Mouse (Mus musculus) thymus, adult 2 months (tissue): ENCODE measurements around the gene Hist3h2ba. TPM values are rescaled to one million over a fixed set of nuclear protein-coding genes. Genes with fewer than 3 reads are reported as not detected.
A peak's percentile ranks its signal among the peaks of the same experiment; 100 is the strongest.

ENCODE experiments used
- DNase-seq: peaks from one replicate; pipeline ENCODE4 v3.0.0; 2021
- H3K27ac ChIP-seq: fragments of 200-500 bp; 2 replicates; pipeline ENCODE4 v1.5.1; 2012; ENCODE audit warnings: low read length, control low read depth; ENCODE audit not compliant: control insufficient read depth, insufficient read depth
- H3K27me3 ChIP-seq: fragments of 200-500 bp; 2 replicates; pipeline ENCODE4 v1.6.1; 2012; ENCODE audit warnings: mild to moderate bottlenecking, low read length, moderate library complexity, mixed read lengths; ENCODE audit not compliant: control insufficient read depth, insufficient read depth
- H3K36me3 ChIP-seq: fragments of 200-500 bp; 2 replicates; pipeline ENCODE4 v1.6.1; 2012; ENCODE audit warnings: mild to moderate bottlenecking, low read length, moderate library complexity; ENCODE audit not compliant: control insufficient read depth, insufficient read depth
- H3K4me1 ChIP-seq: fragments of 200-500 bp; replicated peaks from 2 replicates; pipeline ENCODE4 v1.6.1; 2012; ENCODE audit warnings: low read length; ENCODE audit not compliant: control insufficient read depth, insufficient read depth
- H3K4me3 ChIP-seq: fragments of 200-500 bp; 2 replicates; pipeline ENCODE4 v1.5.1; 2012; ENCODE audit warnings: mild to moderate bottlenecking, low read length, control low read depth, moderate library complexity; ENCODE audit not compliant: control insufficient read depth, insufficient read depth
- CTCF ChIP-seq: fragments of 200-500 bp; IDR thresholded peaks from 2 replicates; pipeline ENCODE4 v1.5.1; 2012; ENCODE audit warnings: mild to moderate bottlenecking, control low read depth, low read length, moderate library complexity, borderline replicate concordance; ENCODE audit not compliant: control insufficient read depth, poor library complexity, insufficient read depth; ENCODE audit errors: extremely low read depth
- POLR2A ChIP-seq: fragments of 200-500 bp; IDR thresholded peaks from 2 replicates; pipeline ENCODE4 v1.6.1; 2012; ENCODE audit warnings: mild to moderate bottlenecking, low read length, control low read depth, moderate library complexity; ENCODE audit not compliant: control insufficient read depth, poor library complexity, insufficient read depth; ENCODE audit errors: extremely low read depth
- WGBS: fragments of 180-500 bp; shearing (Covaris S2); methylation state at CpG from one replicate; pipeline ENCODE4 v1.1.7; 2018; 5-methylcytosine and 5-hydroxymethylcytosine counted together
- polyA plus RNA-seq: library from polyadenylated mRNA; depleted of rRNA; stranded (reverse); fragments of >200 nt; gene quantifications from 2 replicates; pipeline ENCODE4 v1.2.3, GENCODE M21; 2012

Gene Hist3h2ba
- polyA plus RNA-seq, 1 experiment, result 47.2 TPM

DNA sequence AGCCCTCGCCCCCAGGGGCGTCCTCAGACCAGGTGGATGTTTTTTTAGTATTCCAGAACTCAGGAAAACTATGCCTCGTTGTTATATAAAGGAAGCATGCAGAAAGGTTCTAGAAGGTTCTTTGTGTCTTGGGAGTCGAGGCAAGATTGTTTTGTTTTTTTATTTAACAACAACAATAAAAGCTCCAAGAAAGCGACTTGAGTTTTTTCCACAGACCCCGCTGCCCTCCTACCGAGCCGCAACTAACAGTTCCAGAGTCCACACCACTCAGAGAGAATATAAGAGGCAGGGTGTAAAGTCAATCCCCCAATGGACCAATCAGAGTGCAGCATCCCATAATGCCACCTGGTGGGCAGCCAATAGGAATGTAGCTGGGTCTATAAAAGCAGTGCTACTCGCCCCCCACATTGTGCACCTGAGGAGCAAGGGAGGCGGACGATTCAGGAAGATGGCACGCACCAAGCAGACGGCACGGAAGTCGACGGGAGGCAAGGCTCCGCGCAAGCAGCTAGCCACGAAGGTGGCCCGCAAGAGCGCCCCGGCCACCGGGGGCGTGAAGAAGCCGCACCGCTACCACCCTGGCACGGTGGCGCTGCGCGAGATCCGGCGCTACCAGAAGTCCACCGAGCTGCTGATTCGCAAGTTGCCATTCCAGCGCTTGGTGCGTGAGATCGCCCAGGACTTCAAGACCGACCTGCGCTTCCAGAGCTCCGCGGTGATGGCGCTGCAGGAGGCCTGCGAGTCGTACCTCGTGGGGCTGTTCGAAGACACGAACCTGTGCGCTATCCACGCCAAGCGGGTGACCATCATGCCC is 12.9 kb downstream of the Hist3h2ba start:
- Histone ChIP-seq H3K36me3 (no peaks in the 10 kb centered on the region; the same call in 1 of the 2 replicates), H3K4me3 (no peak overlapping the region), H3K27me3 (no peaks in the 10 kb centered on the region; the same call in 1 of the 2 replicates), H3K4me1 (peaks cover 17% of the 10 kb centered on the region), H3K27ac (no peak overlapping the region)
- no peak for DNase-seq
- 69% methylated on average over 50 of the region's 50 CpGs for WGBS
- TF ChIP-seq POLR2A (no peak), CTCF (no peak)

DNA sequence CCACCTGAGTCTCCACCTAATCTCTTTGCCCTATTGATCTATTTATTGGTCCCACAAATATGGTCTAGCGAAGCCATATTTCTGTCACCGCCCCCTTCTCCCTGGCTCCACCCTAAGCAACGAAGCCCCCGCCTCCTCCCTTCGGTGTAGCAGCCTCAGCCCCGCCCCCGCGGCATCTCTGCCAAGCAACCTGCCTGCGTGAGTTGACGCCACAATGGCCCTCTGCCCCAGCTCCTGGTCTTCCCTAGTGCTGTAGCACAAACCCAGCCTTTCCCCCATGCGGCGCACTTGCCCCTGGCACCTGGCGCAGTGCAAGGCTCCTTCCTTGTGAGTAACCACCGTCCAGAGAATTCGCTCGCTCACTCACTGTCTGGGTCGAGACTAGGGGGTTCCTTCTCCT is 14.8 kb downstream of the Hist3h2ba start:
- Histone ChIP-seq H3K27me3 (no peaks in the 10 kb centered on the region; the same call in 1 of the 2 replicates), H3K4me1 (peaks cover 4% of the 10 kb centered on the region), H3K4me3 (no peak overlapping the region), H3K27ac (no peak overlapping the region), H3K36me3 (no peaks in the 10 kb centered on the region)
- no peak for TF ChIP-seq POLR2A
- TF ChIP-seq CTCF, result no peak
- WGBS, result 54% methylated on average over 17 of the region's 17 CpGs
- DNase-seq, result peak; percentile 29

DNA sequence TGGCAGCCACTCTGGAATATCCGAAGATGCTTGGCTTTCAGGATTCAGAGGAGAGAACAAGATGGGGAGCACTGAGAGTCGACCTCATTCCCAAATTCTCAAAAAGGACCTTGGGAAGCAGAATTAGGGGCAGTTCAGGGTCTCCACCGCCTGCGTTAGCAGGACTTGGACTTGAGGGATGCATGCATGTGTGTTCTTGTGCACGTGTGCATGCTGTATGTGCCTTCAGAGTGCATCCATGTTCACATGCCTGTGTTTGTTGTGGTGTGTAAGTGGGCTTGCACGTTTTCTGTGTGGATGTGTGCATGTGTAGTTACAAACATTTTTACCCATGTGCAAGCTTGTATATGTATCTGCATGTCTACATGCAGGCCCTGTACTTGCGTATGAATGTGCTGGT is 15.5 kb downstream of the Hist3h2ba start:
- Histone ChIP-seq H3K4me1 (peaks cover 5% of the 10 kb centered on the region), H3K4me3 (no peak overlapping the region), H3K27me3 (no peaks in the 10 kb centered on the region; the same call in 1 of the 2 replicates), H3K36me3 (no peaks in the 10 kb centered on the region), H3K27ac (no peak overlapping the region)
- no peak for DNase-seq
- TF ChIP-seq POLR2A (no peak), CTCF (no peak)
- WGBS, result 92% methylated on average over 7 of the region's 7 CpGs

DNA sequence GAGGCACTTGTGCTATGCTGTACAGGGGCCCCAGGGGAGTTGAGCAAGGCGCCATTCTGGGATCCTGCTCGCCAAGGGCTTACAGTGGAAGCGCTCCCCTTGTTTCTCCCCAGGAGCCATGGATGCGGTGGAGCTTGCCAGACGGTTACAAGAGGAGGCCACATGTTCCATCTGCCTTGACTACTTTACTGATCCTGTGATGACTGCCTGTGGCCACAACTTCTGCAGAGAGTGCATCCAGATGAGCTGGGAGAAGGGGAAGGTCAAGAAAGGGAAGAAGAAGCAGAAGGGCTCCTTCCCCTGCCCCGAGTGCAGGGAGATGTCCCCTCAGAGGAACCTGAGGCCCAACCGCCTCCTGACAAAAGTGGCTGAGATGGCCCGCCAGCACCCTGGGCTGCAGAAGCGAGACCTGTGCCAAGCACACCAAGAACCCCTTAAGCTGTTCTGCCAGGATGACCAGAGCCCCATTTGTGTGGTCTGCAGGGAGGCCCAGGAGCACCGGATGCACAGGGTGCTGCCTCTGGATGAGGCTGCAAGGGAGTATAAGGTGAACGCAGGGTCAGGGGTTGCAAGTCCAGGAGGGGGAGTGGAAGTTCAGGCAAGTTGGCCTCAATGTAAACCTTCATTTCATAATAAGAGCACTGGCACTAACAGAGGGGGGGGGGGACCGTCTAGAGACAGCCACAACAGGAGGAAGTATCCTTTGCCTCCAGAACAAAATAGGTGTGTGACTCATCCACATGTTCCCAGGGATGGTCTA is 16.5 kb downstream of the Hist3h2ba start:
- Histone ChIP-seq H3K36me3 (no peaks in the 10 kb centered on the region), H3K4me1 (peaks cover 3% of the 10 kb centered on the region; the same call in 1 of the 2 replicates), H3K27ac (no peak overlapping the region), H3K4me3 (no peak overlapping the region), H3K27me3 (no peaks in the 10 kb centered on the region; the same call in 1 of the 2 replicates)
- 70% methylated on average over 12 of the region's 12 CpGs for WGBS
- TF ChIP-seq CTCF (no peak), POLR2A (no peak)
- DNase-seq, result no peak

DNA sequence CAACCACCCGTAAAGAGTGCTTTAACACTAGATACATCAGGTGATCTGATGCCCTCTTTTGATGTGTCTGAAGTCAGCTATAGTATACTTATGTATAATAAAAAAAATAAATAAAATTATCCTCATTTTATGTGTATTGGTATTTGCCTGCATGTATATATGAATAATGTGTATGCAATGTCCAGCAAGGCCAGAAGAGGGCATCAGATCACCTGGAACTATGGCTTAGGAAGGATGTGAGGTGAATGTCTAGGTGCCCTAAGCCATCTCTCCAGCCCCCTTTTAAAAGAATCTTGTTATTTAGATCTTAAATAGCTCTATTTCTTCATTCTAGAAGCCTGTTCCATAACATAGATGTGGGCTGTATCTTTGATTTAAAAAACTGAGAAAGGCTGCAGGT is 18.6 kb downstream of the Hist3h2ba start:
- Histone ChIP-seq H3K4me3 (no peak overlapping the region), H3K27ac (no peak overlapping the region), H3K36me3 (no peaks in the 10 kb centered on the region), H3K4me1 (peaks cover 3% of the 10 kb centered on the region; the same call in 1 of the 2 replicates), H3K27me3 (no peaks in the 10 kb centered on the region; the same call in 1 of the 2 replicates)
- 95% methylated on average over 1 of the region's 1 CpGs for WGBS
- peak; percentile 60 for DNase-seq
- no peak for TF ChIP-seq CTCF
- no peak for TF ChIP-seq POLR2A

DNA sequence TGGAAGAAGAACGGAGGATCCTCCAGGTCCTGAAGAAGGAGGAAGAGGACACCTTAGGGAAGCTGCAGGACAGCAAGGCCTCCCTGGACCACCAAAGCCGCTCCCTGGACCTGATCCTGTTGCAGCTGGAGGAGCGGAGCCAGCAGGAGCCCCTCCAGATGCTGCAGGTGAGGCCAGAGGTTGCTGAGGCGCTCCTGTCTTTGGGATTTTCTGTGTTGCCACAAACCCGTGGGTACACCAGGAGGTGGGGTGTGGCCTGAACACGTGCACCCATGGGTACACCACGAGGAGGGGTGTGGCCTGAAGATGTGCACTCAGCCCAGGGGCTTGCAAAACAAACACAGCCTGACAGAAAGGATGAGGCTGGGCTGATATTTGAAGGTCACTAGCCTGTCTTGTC is 19.8 kb downstream of the Hist3h2ba start:
- Histone ChIP-seq H3K27ac (no peak overlapping the region), H3K4me3 (no peak overlapping the region), H3K36me3 (no peaks in the 10 kb centered on the region), H3K27me3 (no peaks in the 10 kb centered on the region), H3K4me1 (peaks cover 3% of the 10 kb centered on the region; the same call in 1 of the 2 replicates)
- 50% methylated on average over 7 of the region's 7 CpGs for WGBS
- TF ChIP-seq CTCF (no peak), POLR2A (no peak)
- DNase-seq, result no peak
